Mouse (Mus musculus) hindbrain, postnatal 0 days (tissue): Measurements from ENCODE around the gene Fads2. TPM values are rescaled to one million over a fixed set of nuclear protein-coding genes. Genes with fewer than 3 reads are reported as not detected.
A peak's percentile ranks its signal among the peaks of the same experiment; 100 is the strongest.

Source experiments
- ATAC-seq: fragments of 200-750 bp; cut with Nextera tagmentation; 2 replicates; pipeline ENCODE4 v1.8.0; 2017; ENCODE audit warnings: mild to moderate bottlenecking, moderate TSS enrichment, moderate library complexity
- DNase-seq: peaks from one replicate; pipeline ENCODE4 v3.0.0-alpha.2; 2015; ENCODE audit warnings: low spot score
- H3K27ac ChIP-seq: fragments of 300-500 bp; sonication (generic); 2 replicates; pipeline ENCODE4 v1.5.1; 2014; ENCODE audit warnings: mild to moderate bottlenecking
- H3K27me3 ChIP-seq: fragments of 300-500 bp; sonication (generic); 2 replicates; pipeline ENCODE4 v1.6.1; 2014; ENCODE audit warnings: low read length, mixed read lengths; ENCODE audit not compliant: insufficient read depth
- H3K36me3 ChIP-seq: fragments of 300-500 bp; sonication (generic); 2 replicates; pipeline ENCODE4 v1.6.1; 2014; ENCODE audit warnings: low read length, mixed read lengths; ENCODE audit not compliant: insufficient read depth
- H3K4me1 ChIP-seq: fragments of 300-500 bp; sonication (generic); 2 replicates; pipeline ENCODE4 v1.6.1; 2014; ENCODE audit warnings: antibody characterized with exemption, low read length, mixed read lengths; ENCODE audit not compliant: insufficient read depth
- H3K4me2 ChIP-seq: fragments of 300-500 bp; sonication (generic); 2 replicates; pipeline ENCODE4 v1.6.1; 2014; ENCODE audit warnings: low read depth, mild to moderate bottlenecking, low read length, moderate library complexity, mixed read lengths
- H3K4me3 ChIP-seq: fragments of 300-500 bp; sonication (generic); 2 replicates; pipeline ENCODE4 v1.5.1; 2014; ENCODE audit warnings: low read length
- H3K9ac ChIP-seq: fragments of 300-500 bp; sonication (generic); replicated peaks from 2 replicates; pipeline ENCODE4 v1.6.1; 2014; ENCODE audit warnings: mild to moderate bottlenecking, low read length, moderate library complexity, mixed read lengths
- H3K9me3 ChIP-seq: fragments of 300-500 bp; sonication (generic); 2 replicates; pipeline ENCODE4 v1.6.1; 2016; ENCODE audit warnings: low read length, mixed read lengths
- CTCF ChIP-seq: IDR thresholded peaks from 2 replicates; pipeline ENCODE4 v1.5.1; 2016; ENCODE audit warnings: antibody characterized with exemption, control low read depth, low read depth
- WGBS: fragments of 180-500 bp; shearing (Covaris S2); extraction: QIAGEN DNeasy Blood & Tissue Kit; methylation state at CpG from one replicate; pipeline ENCODE4 v1.1.7; 2014; 5-methylcytosine and 5-hydroxymethylcytosine counted together
- polyA plus RNA-seq: library from polyadenylated mRNA; unstranded; fragments of >200 nt; fragmentation: Nextera tagmentation; extraction: Ambion mirVana; gene quantifications from 2 replicates; pipeline ENCODE4 v1.2.1, GENCODE M21; 2015
- total RNA-seq: library from RNA; depleted of rRNA; stranded (reverse); fragments of >200 nt; gene quantifications from 2 replicates; pipeline ENCODE4 v1.2.3, GENCODE M21; 2014

Fads2 gene
- total and polyA plus RNA-seq, 2 experiments from 2014 or later: 260 to 330 TPM

DNA sequence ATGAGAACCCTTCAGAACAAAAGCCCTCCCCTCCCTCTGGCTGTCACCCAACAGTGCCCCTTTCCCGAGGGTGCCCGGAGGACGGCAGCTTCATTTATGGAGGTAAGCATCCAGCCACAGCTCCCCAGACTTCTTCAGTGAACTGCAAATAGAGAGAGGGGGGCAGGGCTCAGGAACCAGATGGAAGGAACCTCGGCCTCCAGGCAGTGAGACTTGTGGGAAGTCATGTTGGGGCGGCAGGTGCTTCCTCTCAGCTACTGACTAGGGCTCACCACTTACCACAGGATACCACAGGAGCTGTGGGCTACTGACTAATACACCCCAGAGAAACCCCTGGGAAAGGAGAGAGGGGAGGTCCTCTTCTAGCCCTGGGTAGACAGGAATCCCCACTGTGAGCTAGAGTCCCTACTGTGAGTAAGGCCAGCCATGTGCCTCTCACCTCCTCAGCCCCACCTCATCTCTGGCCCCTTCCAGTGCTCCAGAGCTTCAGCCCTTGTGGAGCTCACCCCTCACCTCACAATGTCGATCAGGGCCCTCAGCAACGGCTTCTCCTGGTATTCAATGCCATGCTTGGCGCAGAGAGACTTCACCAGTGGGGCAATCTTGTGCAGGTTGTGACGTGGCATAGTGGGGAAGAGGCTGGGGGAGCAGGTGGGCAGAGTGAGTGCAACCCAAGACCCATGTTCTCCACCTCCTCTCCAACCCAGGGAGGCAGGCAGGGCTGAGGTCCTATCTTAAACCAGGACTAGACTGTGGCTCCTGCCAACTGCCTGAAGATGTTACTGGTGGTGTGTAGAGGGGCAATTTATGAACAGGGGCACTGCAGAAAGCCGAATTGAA is 37.2 kb downstream of the Fads2 start:
- H3K9ac ChIP-seq: no peak overlapping the region
- no peaks in the 10 kb centered on the region for H3K27me3 ChIP-seq
- no peak for TF ChIP-seq CTCF
- H3K4me1 ChIP-seq: no peaks in the 10 kb centered on the region
- H3K4me2 ChIP-seq: no peak overlapping the region
- 63% methylated on average over 10 of the region's 10 CpGs for WGBS
- H3K27ac ChIP-seq: peak overlapping the region; percentile 36; the same call in 1 of the 2 replicates
- H3K36me3 ChIP-seq: peaks cover 56% of the 10 kb centered on the region
- no peak for DNase-seq
- no peaks in the 10 kb centered on the region for H3K9me3 ChIP-seq
- H3K4me3 ChIP-seq: no peak overlapping the region
- ATAC-seq: no peak

DNA sequence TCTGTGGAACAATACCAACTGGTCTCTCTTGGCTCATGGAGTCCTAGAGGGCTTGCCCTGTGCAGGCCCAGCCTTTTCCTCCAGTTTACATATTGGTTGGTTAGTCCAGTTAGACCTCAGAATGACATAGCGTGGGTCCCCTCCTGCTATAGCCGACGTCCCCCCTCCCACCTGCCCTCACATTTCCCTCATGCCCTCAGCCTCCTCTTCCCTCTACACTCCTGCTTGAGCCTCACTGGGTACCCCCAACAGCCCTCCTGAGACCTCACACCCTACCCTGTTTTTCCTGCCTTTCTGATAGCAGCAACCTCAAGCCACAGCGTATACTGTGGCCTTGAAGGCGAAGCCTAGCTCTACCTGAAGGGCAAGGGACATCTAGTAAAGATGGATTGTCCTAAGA is 38.7 kb downstream of the Fads2 start:
- no peak overlapping the region for H3K27ac ChIP-seq

DNA sequence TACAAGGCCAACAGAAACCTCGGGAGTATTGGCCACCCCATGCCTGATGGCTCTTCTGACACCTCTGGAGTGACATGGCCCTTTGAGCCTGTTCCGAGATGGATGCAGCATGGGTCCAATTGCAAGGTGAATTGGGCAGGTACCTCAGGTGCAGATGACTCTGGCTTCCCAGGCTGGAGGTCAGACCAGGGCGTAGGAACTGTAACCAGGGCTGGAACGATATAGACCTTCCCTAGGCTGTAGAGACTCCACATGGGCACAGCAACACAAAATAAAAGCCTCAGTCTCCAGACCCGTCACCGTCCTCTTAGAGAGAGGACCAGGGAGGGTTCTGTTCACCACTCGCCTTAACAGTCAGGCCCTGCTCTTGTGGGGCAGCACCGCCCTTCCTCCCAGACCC is 39.3 kb downstream of the Fads2 start:
- Histone ChIP-seq H3K4me3 (no peak overlapping the region), H3K27ac (no peak overlapping the region), H3K9me3 (no peaks in the 10 kb centered on the region), H3K9ac (no peak overlapping the region), H3K27me3 (no peaks in the 10 kb centered on the region), H3K36me3 (peaks cover 50% of the 10 kb centered on the region), H3K4me1 (no peaks in the 10 kb centered on the region), H3K4me2 (no peak overlapping the region)
- ATAC-seq (no peak), DNase-seq (no peak)
- WGBS: 92% methylated on average over 8 of the region's 8 CpGs
- no peak for TF ChIP-seq CTCF

More for the DNA sequence above, 38.7 kb downstream of the Fads2 start:
- DNase-seq (no peak), ATAC-seq (no peak)
- no peaks in the 10 kb centered on the region for H3K4me1 ChIP-seq
- no peaks in the 10 kb centered on the region for H3K9me3 ChIP-seq
- no peak overlapping the region for H3K4me3 ChIP-seq
- no peak overlapping the region for H3K4me2 ChIP-seq
- TF ChIP-seq CTCF: no peak
- H3K9ac ChIP-seq: no peak overlapping the region
- H3K36me3 ChIP-seq: peaks cover 51% of the 10 kb centered on the region
- H3K27me3 ChIP-seq: no peaks in the 10 kb centered on the region
- WGBS: 90% methylated on average over 5 of the region's 5 CpGs

DNA sequence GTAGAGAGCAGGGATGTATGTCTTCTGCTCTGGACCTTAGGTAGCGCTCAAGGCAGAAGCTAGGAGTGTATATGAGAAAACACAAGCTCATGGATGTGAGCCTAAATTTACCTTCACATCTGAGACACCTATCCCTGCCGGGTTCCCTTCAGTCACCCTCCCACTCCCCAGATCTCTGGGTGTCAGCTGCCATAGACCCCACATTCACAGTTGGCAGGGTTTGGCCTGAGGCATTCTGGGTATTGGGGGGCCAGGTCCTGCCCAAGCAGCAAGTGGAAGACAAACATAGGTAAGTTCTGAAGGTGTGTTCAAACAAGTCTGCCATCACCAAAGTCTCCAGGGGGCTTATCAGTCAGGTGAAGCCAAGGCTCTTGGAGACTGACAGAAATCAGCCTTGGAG is 39.9 kb downstream of the Fads2 start:
- WGBS: 94% methylated on average over 2 of the region's 2 CpGs
- no peaks in the 10 kb centered on the region for H3K4me1 ChIP-seq
- no peak for ATAC-seq
- H3K4me3 ChIP-seq: no peak overlapping the region
- no peak for TF ChIP-seq CTCF
- H3K9ac ChIP-seq: no peak overlapping the region
- no peaks in the 10 kb centered on the region for H3K9me3 ChIP-seq
- no peaks in the 10 kb centered on the region for H3K27me3 ChIP-seq
- H3K27ac ChIP-seq: no peak overlapping the region
- H3K4me2 ChIP-seq: no peak overlapping the region
- DNase-seq: no peak
- H3K36me3 ChIP-seq: peaks cover 44% of the 10 kb centered on the region

DNA sequence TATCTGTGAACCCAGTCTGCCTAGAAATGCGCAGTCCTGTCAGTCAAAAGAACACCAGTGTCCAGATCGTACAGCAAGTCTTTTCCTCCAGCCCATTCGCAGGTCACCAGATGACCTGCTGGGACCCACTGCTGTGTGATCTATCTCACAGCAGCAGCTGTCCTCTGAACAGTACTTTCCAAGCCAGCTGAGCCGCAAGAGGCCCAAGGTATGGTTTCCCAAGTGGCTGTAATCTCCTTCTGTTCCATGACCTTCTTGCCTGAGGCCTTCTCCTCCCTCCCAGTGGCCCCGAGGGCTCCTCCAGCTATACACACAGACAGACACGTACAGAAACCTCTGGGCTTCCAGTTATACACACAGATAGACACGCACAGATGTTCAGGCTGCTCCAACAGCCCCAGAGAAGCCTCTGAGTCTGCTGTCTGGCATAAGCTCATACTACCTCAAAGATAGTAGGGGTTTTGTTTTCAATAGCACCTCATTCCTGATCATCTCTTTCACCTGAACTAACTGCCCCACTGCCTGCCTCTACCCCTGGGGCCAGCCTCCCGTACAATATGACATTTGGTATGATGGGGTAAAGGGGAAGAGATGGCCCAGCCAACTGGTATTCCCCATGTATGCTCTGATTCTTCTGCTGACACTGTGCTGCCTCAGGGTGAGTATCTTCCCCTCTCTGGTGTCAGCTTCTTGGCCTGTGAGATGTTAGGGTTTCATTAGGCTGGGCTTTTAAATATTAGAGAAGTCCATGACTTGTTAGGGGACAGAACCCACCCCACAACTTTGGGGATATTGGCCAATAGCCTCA is 40.6 kb downstream of the Fads2 start:
- H3K4me1 ChIP-seq: no peaks in the 10 kb centered on the region
- DNase-seq (no peak), ATAC-seq (no peak)
- no peak overlapping the region for H3K4me2 ChIP-seq
- no peak overlapping the region for H3K9ac ChIP-seq
- no peak for TF ChIP-seq CTCF
- WGBS: 43% methylated on average over 8 of the region's 8 CpGs
- peak overlapping the region; percentile 49 for H3K27ac ChIP-seq
- H3K9me3 ChIP-seq: no peaks in the 10 kb centered on the region
- H3K36me3 ChIP-seq: peaks cover 38% of the 10 kb centered on the region
- H3K27me3 ChIP-seq: no peaks in the 10 kb centered on the region
- no peak overlapping the region for H3K4me3 ChIP-seq

DNA sequence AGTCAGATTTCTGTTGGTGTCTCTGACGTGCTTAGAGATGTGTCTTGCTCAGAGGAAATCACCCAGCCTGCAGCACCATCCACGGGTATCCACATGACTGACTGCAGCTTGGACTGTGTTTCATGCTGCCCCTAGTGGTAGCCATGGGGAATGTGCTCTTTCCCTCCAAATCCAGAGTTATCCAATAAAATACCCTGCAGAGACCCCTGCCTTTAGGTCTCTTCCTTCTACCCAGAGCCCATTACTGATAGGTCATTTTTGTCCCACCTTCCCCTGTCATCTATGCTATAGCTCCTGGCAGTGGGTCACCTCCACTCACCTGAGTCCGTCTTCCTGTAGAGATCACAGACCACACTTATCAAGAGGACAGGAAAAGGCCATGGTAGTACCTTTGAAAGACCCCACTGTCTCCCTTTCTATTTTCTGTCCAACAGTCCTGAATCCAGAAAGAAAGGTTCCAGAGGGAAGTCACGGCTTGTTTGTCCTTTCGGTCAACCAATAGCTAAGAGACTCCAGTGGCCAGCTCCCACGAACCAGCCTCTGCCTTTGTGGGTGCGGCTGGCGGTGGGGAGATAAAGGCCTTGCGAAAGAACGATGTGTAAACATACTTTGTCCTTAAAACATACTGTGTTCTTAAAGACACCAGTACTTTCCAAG is 41.5 kb downstream of the Fads2 start:
- H3K27me3 ChIP-seq: no peaks in the 10 kb centered on the region
- 57% methylated on average over 10 of the region's 10 CpGs for WGBS
- H3K4me2 ChIP-seq: no peak overlapping the region
- peak overlapping the region; percentile 49; the same call in 1 of the 2 replicates for H3K27ac ChIP-seq
- DNase-seq (peak; percentile 84), ATAC-seq (peak; percentile 71)
- no peaks in the 10 kb centered on the region for H3K9me3 ChIP-seq
- TF ChIP-seq CTCF: peak; percentile 94
- no peaks in the 10 kb centered on the region for H3K4me1 ChIP-seq
- no peak overlapping the region for H3K9ac ChIP-seq
- no peak overlapping the region for H3K4me3 ChIP-seq
- H3K36me3 ChIP-seq: peaks cover 31% of the 10 kb centered on the region
